Mouse (Mus musculus) kidney, adult 2 months (tissue): ENCODE measurements around the gene Cxcl3. TPM values are rescaled to one million over a fixed set of nuclear protein-coding genes. Genes with fewer than 3 reads are reported as not detected.

Experiments
- DNase-seq: peaks from one replicate; pipeline ENCODE4 v3.0.0; 2021
- H3K27ac ChIP-seq: fragments of 200-500 bp; 2 replicates; pipeline ENCODE4 v1.5.1; 2012; ENCODE audit warnings: low read depth, low read length, control low read depth, inconsistent platforms; ENCODE audit not compliant: insufficient read depth
- H3K27me3 ChIP-seq: fragments of 200-500 bp; replicated peaks from 2 replicates; pipeline ENCODE4 v1.6.1; 2012; ENCODE audit warnings: mild to moderate bottlenecking, moderate library complexity, low read length, inconsistent platforms; ENCODE audit not compliant: control insufficient read depth, insufficient read depth
- H3K36me3 ChIP-seq: fragments of 200-500 bp; 2 replicates; pipeline ENCODE4 v1.6.1; 2012; ENCODE audit warnings: mild to moderate bottlenecking, moderate library complexity, low read length, inconsistent platforms; ENCODE audit not compliant: control insufficient read depth, insufficient read depth
- H3K4me1 ChIP-seq: fragments of 200-500 bp; 2 replicates; pipeline ENCODE4 v1.6.1; 2011; ENCODE audit warnings: low read length; ENCODE audit not compliant: control insufficient read depth, insufficient read depth
- H3K4me3 ChIP-seq: fragments of 200-500 bp; 2 replicates; pipeline ENCODE4 v1.5.1; 2011; ENCODE audit warnings: mild to moderate bottlenecking, low read depth, low read length, control low read depth; ENCODE audit not compliant: insufficient read depth
- CTCF ChIP-seq: fragments of 200-500 bp; conservative IDR thresholded peaks from 2 replicates; pipeline ENCODE4 v1.5.1; 2011; ENCODE audit warnings: low read depth, mild to moderate bottlenecking, control low read depth, low read length, moderate library complexity, mixed read lengths; ENCODE audit not compliant: insufficient read depth, insufficient read length
- POLR2A ChIP-seq: fragments of 200-500 bp; IDR thresholded peaks from one replicate; pipeline ENCODE4 v1.6.1; 2011; ENCODE audit warnings: low read depth, low read length, control low read depth
- WGBS: fragments of 180-500 bp; shearing (Covaris S2); methylation state at CpG from one replicate; pipeline ENCODE4 v1.1.7; 2018; 5-methylcytosine and 5-hydroxymethylcytosine counted together
- polyA plus RNA-seq: library from polyadenylated mRNA; depleted of rRNA; stranded (reverse); fragments of >200 nt; gene quantifications from 2 replicates; pipeline ENCODE4 v1.2.3, GENCODE M21; 2012; rRNA removed

Cxcl3 gene
- polyA plus RNA-seq = 0.12 TPM in 1 of 2 replicates, not detected in the other

GRCm38 (mm10) chr5:90785659-90786588 lies at the start of gene Cxcl3:
Cxcl3 (plus strand) TSS chr5:90786103.
- H3K4me3 ChIP-seq = no peak within 1 kb of the TSS
- no peaks in the 10 kb centered on the region for H3K27me3 ChIP-seq
- DNase-seq = peak; percentile 78
- TF ChIP-seq POLR2A (no peak), CTCF (peak; percentile 56)
- no peaks in the 10 kb centered on the region for H3K4me1 ChIP-seq
- H3K36me3 ChIP-seq = no peaks in the 10 kb centered on the region
- H3K27ac ChIP-seq = no peak within 1 kb of the TSS
- 27% methylated on average over 26 of the region's 26 CpGs for WGBS

DNA sequence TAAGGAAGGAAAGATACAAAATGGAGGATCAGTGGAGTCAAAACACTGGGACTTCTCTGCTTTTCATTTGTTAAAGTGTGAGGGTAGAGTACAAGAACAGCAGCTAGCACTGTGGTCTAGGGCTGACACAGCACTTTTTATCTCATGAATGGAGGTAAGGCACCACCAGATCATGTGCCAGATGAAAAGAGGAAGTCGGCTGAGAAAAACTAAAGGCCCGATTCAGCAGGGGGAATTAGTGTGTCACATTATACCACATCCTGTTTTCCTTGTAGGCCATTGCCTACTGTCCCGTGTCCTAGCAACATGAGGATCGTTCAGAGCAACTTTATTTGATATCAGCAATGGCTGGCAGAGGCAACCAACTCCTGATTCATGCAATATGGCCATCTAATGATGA lies 43.9 kb upstream of the Cxcl3 start:
- no peak overlapping the region for H3K4me3 ChIP-seq
- DNase-seq = no peak
- H3K4me1 ChIP-seq = no peaks in the 10 kb centered on the region
- no peaks in the 10 kb centered on the region; the same call in 1 of the 2 replicates for H3K27me3 ChIP-seq
- no peak for TF ChIP-seq CTCF
- no peak for TF ChIP-seq POLR2A
- H3K27ac ChIP-seq = no peak overlapping the region
- 22% methylated on average over 4 of the region's 4 CpGs for WGBS
- no peaks in the 10 kb centered on the region for H3K36me3 ChIP-seq

GRCm38 (mm10) chr5:90753934-90754333 lies 32.0 kb upstream of the Cxcl3 start:
- TF ChIP-seq POLR2A = no peak
- no peak for TF ChIP-seq CTCF
- H3K27ac ChIP-seq = no peak overlapping the region
- peaks cover 8% of the 10 kb centered on the region for H3K4me1 ChIP-seq
- H3K36me3 ChIP-seq = no peaks in the 10 kb centered on the region
- WGBS = 87% methylated on average over 1 of the region's 1 CpGs
- H3K4me3 ChIP-seq = no peak overlapping the region
- no peak for DNase-seq
- H3K27me3 ChIP-seq = no peaks in the 10 kb centered on the region

- no peak overlapping the region for H3K4me3 ChIP-seq
- peaks cover 11% of the 10 kb centered on the region for H3K4me1 ChIP-seq
- no peaks in the 10 kb centered on the region for H3K27me3 ChIP-seq
- no peak for TF ChIP-seq CTCF
- no peak for TF ChIP-seq POLR2A
- no peaks in the 10 kb centered on the region for H3K36me3 ChIP-seq
- WGBS = 42% methylated on average over 5 of the region's 5 CpGs
- peak; percentile 88 for DNase-seq
- H3K27ac ChIP-seq = no peak overlapping the region
Observed at GRCm38 (mm10) chr5:90758020-90758605, 27.8 kb upstream of the Cxcl3 start.

DNA sequence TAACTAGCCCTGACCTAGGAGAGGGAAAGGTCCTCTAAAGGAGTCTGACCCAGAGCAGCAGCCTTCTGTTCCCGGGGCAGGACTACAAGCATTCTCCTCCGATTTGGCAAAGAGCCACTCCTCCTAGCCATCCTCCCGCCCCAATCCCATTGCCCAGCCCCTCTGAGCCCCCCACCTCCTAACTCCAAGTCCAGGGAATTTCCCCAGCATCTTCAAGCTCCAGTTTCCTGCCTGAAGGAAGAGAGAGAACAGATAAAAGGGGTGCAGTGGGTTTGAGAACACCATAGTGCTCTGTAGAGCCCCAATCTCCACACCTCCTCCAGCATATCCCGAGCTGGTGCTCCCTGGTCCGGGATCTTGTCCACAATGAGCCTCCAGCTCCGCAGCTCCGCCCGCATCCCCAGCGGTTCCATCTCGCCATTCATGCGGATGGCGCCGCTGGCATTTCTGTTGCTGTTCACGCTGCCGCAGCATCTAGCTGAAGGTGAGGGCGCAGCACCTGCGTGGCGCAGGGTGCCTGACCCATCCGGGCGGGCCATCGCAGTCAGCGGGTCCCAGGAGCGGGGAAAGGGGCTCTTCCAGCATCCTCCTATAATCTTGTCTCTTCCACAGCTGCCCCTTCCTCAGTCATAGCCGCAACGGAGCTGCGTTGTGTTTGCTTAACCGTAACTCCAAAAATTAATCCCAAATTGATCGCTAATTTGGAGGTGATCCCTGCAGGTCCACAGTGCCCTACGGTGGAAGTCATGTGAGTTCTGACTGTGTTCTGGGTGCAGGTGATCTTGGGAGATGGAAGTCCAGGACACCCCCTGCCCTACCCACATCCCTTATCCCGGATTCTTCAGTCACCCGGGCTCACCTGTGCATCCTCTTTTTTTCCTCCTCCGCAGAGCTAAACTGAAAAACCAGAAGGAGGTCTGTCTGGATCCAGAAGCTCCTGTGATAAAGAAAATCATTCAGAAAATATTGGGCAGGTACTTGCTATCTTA lies 26.5 kb upstream of the Cxcl3 start, which contains the start of gene Cxcl5:
Gene Cxcl5, plus strand, starts transcription at position 284 of the 989 bp plus-strand sequence.
- no peak within 1 kb of the TSS for H3K27ac ChIP-seq
- H3K4me1 ChIP-seq = peaks cover 11% of the 10 kb centered on the region
- H3K27me3 ChIP-seq = no peaks in the 10 kb centered on the region
- 5% methylated on average over 32 of the region's 32 CpGs for WGBS
- peak; percentile 23 for DNase-seq
- no peak for TF ChIP-seq CTCF
- TF ChIP-seq POLR2A = no peak
- H3K36me3 ChIP-seq = no peaks in the 10 kb centered on the region
- peak within 1 kb of the TSS; percentile 13; the same call in 1 of the 2 replicates for H3K4me3 ChIP-seq

DNA sequence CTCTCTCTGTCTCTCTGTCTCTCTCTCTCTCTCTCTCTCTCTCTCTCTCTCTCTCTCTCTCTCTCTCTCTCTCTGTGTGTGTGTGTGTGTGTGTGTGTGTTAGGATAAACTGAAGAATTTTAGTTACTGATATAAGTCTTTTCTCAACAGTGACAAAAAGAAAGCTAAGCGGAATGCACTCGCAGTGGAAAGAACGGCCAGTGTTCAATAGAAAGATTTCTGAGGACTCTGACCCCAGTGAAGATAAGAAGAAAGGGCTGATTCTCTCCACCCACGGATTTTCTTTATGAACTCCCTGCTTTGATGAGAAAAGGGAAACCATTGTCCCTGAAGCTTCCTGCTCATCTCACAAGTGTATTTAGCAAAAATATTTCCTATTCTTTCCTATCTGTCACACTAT lies 25.6 kb upstream of the Cxcl3 start:
- TF ChIP-seq CTCF (no peak), POLR2A (no peak)
- Histone ChIP-seq H3K4me3 (no peak overlapping the region), H3K36me3 (no peaks in the 10 kb centered on the region), H3K27ac (no peak overlapping the region), H3K4me1 (peaks cover 11% of the 10 kb centered on the region), H3K27me3 (no peaks in the 10 kb centered on the region)
- no peak for DNase-seq
- WGBS = 51% methylated on average over 4 of the region's 4 CpGs

DNA sequence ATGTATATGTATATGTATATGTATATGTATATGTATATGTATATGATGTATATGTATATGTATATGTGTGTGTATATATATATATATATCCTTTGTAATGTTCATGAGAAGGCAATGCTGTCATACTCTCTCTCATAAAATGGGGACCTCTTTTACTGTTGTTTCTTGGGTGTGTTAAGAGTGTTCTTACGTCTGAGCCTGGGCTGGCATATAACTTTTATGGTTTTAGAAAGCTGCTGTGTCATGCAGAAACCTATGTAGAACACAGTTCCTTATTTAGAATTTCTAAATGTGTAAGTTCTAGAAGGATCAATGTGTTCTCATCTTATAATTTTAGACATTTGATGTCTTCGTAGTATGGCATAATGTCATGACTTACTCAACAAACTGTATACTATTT lies 25.1 kb upstream of the Cxcl3 start:
- 97% methylated on average over 2 of the region's 2 CpGs for WGBS
- Histone ChIP-seq H3K4me1 (peaks cover 11% of the 10 kb centered on the region), H3K27ac (no peak overlapping the region), H3K27me3 (no peaks in the 10 kb centered on the region), H3K4me3 (no peak overlapping the region), H3K36me3 (no peaks in the 10 kb centered on the region)
- no peak for DNase-seq
- TF ChIP-seq CTCF = no peak
- TF ChIP-seq POLR2A = no peak
